Mouse (Mus musculus) liver, adult 2 months (tissue): ENCODE measurements around the gene Pibf1.

Experiments used
- CTCF ChIP-seq: fragments of 200-500 bp; IDR thresholded peaks from 2 replicates; pipeline ENCODE4 v1.5.1; 2011; ENCODE audit warnings: low read depth, low read length, control low read depth
- POLR2A ChIP-seq: fragments of 200-500 bp; IDR thresholded peaks from 2 replicates; pipeline ENCODE4 v1.6.1; 2011; ENCODE audit warnings: low read length, control low read depth; ENCODE audit not compliant: insufficient read depth; ENCODE audit errors: extremely low read depth

GRCm38 (mm10) chr14:99294424-99294823 is 195.2 kb downstream of the Pibf1 start:
- no peak for TF ChIP-seq POLR2A
- no peak for TF ChIP-seq CTCF
